Mouse (Mus musculus) limb, embryonic 12.5 days (tissue): Measurements from ENCODE around the gene Dnajc16. TPM values are rescaled to one million over a fixed set of nuclear protein-coding genes. Genes with fewer than 3 reads are reported as not detected.
A peak's percentile ranks its signal among the peaks of the same experiment; 100 is the strongest.

Source experiments
- ATAC-seq: fragments of 200-750 bp; cut with Nextera tagmentation; 2 replicates; pipeline ENCODE4 v1.8.0; 2017; ENCODE audit warnings: low read depth, moderate TSS enrichment; ENCODE audit not compliant: insufficient number of reproducible peaks, insufficient read depth, low FRiP score, low TSS enrichment
- H3K27ac ChIP-seq: fragments of 300-500 bp; sonication (generic); 2 replicates; pipeline ENCODE4 v1.5.1; 2016; ENCODE audit warnings: mild to moderate bottlenecking, moderate library complexity
- H3K27me3 ChIP-seq: fragments of 300-500 bp; sonication (generic); 2 replicates; pipeline ENCODE4 v1.6.1; 2016; ENCODE audit warnings: mild to moderate bottlenecking, moderate library complexity
- H3K36me3 ChIP-seq: fragments of 300-500 bp; sonication (generic); 2 replicates; pipeline ENCODE4 v1.6.1; 2016; ENCODE audit warnings: mild to moderate bottlenecking, moderate library complexity
- H3K4me1 ChIP-seq: fragments of 300-500 bp; sonication (generic); replicated peaks from 2 replicates; pipeline ENCODE4 v1.6.1; 2016
- H3K4me2 ChIP-seq: fragments of 300-500 bp; sonication (generic); 2 replicates; pipeline ENCODE4 v1.6.1; 2016; ENCODE audit warnings: mild to moderate bottlenecking, moderate library complexity
- H3K4me3 ChIP-seq: fragments of 300-500 bp; sonication (generic); replicated peaks from 2 replicates; pipeline ENCODE4 v1.5.1; 2016; ENCODE audit warnings: mild to moderate bottlenecking
- H3K9ac ChIP-seq: fragments of 300-500 bp; sonication (generic); replicated peaks from 2 replicates; pipeline ENCODE4 v1.6.1; 2016; ENCODE audit warnings: mild to moderate bottlenecking, moderate library complexity
- H3K9me3 ChIP-seq: fragments of 300-500 bp; sonication (generic); 2 replicates; pipeline ENCODE4 v1.6.1; 2016; ENCODE audit warnings: mild to moderate bottlenecking, moderate library complexity
- WGBS: fragments of 180-500 bp; shearing (Covaris S2); methylation state at CpG from one replicate; pipeline ENCODE4 v1.1.7; 2016; 5-methylcytosine and 5-hydroxymethylcytosine counted together
- polyA plus RNA-seq: library from polyadenylated mRNA; unstranded; fragments of >200 nt; fragmentation: Nextera tagmentation; extraction: Ambion mirVana; gene quantifications from 2 replicates; pipeline ENCODE4 v1.2.1, GENCODE M21; 2016

Gene Dnajc16
- polyA plus RNA-seq, 1 experiment from 2014 or later = 3.4 TPM

- Histone ChIP-seq H3K4me3 (no peak overlapping the region), H3K9ac (no peak overlapping the region), H3K27ac (no peak overlapping the region), H3K4me2 (no peak overlapping the region), H3K9me3 (no peaks in the 10 kb centered on the region), H3K4me1 (peaks cover 5% of the 10 kb centered on the region; the same call in 1 of the 2 replicates), H3K27me3 (no peaks in the 10 kb centered on the region), H3K36me3 (peaks cover 22% of the 10 kb centered on the region)
- no peak for ATAC-seq
- 81% methylated on average over 7 of the region's 7 CpGs for WGBS
Measured at GRCm38 (mm10) chr4:141796356-141796755, 5.6 kb upstream of the Dnajc16 start.

GRCm38 (mm10) chr4:141794152-141794535 is 3.4 kb upstream of the Dnajc16 start:
- WGBS = 13% methylated on average over 5 of the region's 5 CpGs
- ATAC-seq = no peak
- Histone ChIP-seq H3K27me3 (no peaks in the 10 kb centered on the region), H3K4me3 (peak overlapping the region; percentile 68), H3K9ac (peak overlapping the region; percentile 73), H3K27ac (peak overlapping the region; percentile 93), H3K36me3 (peaks cover 22% of the 10 kb centered on the region), H3K4me2 (peak overlapping the region; percentile 57), H3K4me1 (peaks cover 13% of the 10 kb centered on the region), H3K9me3 (no peaks in the 10 kb centered on the region)

- Histone ChIP-seq H3K9me3 (no peaks in the 10 kb centered on the region), H3K27ac (peak within 1 kb of the TSS; percentile 93), H3K4me3 (peak within 1 kb of the TSS; percentile 68), H3K36me3 (peaks cover 22% of the 10 kb centered on the region), H3K9ac (peak within 1 kb of the TSS; percentile 73), H3K4me2 (peak within 1 kb of the TSS; percentile 57), H3K27me3 (no peaks in the 10 kb centered on the region), H3K4me1 (peaks cover 13% of the 10 kb centered on the region)
- ATAC-seq = peak; percentile 75
- WGBS = under 1% methylated on average over 76 of the region's 80 CpGs
Measured at GRCm38 (mm10) chr4:141793282-141794151, 2.8 kb upstream of the Dnajc16 start, which contains the start of gene Casp9. Gene Casp9 (plus strand): TSS chr4:141793612.

GRCm38 (mm10) chr4:141792554-141793281 is 2.0 kb upstream of the Dnajc16 start:
- H3K27ac ChIP-seq = peak overlapping the region; percentile 93
- peak overlapping the region; percentile 40 for H3K9ac ChIP-seq
- H3K36me3 ChIP-seq = peaks cover 17% of the 10 kb centered on the region
- peak overlapping the region; percentile 57 for H3K4me2 ChIP-seq
- no peaks in the 10 kb centered on the region for H3K27me3 ChIP-seq
- H3K4me1 ChIP-seq = peaks cover 13% of the 10 kb centered on the region
- ATAC-seq = no peak
- peak overlapping the region; percentile 68 for H3K4me3 ChIP-seq
- 10% methylated on average over 10 of the region's 10 CpGs for WGBS
- no peaks in the 10 kb centered on the region for H3K9me3 ChIP-seq

- no peak overlapping the region for H3K27ac ChIP-seq
- no peaks in the 10 kb centered on the region for H3K27me3 ChIP-seq
- no peak overlapping the region for H3K9ac ChIP-seq
- H3K4me1 ChIP-seq = peaks cover 13% of the 10 kb centered on the region
- no peak for ATAC-seq
- no peaks in the 10 kb centered on the region for H3K9me3 ChIP-seq
- H3K4me2 ChIP-seq = no peak overlapping the region
- peaks cover 15% of the 10 kb centered on the region for H3K36me3 ChIP-seq
- 87% methylated on average over 8 of the region's 8 CpGs for WGBS
- H3K4me3 ChIP-seq = no peak overlapping the region
Measured at GRCm38 (mm10) chr4:141791951-141792350, 1.2 kb upstream of the Dnajc16 start.

GRCm38 (mm10) chr4:141791486-141791885 is 755 bp upstream of the Dnajc16 start:
- H3K4me1 ChIP-seq = peaks cover 13% of the 10 kb centered on the region

GRCm38 (mm10) chr4:141789564-141790218 is 1.0 kb downstream of the Dnajc16 start:
- Histone ChIP-seq H3K27ac (peak overlapping the region; percentile 79), H3K9me3 (no peaks in the 10 kb centered on the region), H3K9ac (peak overlapping the region; percentile 94), H3K36me3 (peaks cover 27% of the 10 kb centered on the region), H3K4me2 (peak overlapping the region; percentile 84), H3K27me3 (no peaks in the 10 kb centered on the region), H3K4me1 (peaks cover 8% of the 10 kb centered on the region), H3K4me3 (peak overlapping the region; percentile 98)
- 56% methylated on average over 3 of the region's 3 CpGs for WGBS
- ATAC-seq = no peak

More at GRCm38 (mm10) chr4:141791486-141791885, 755 bp upstream of the Dnajc16 start:
- peaks cover 12% of the 10 kb centered on the region for H3K36me3 ChIP-seq
- H3K27me3 ChIP-seq = no peaks in the 10 kb centered on the region
- no peak overlapping the region for H3K27ac ChIP-seq
- H3K4me2 ChIP-seq = peak overlapping the region; percentile 84; the same call in 1 of the 2 replicates
- no peak overlapping the region for H3K9ac ChIP-seq
- no peak for ATAC-seq
- H3K4me3 ChIP-seq = no peak overlapping the region
- WGBS = 92% methylated on average over 7 of the region's 7 CpGs
- H3K9me3 ChIP-seq = no peaks in the 10 kb centered on the region

GRCm38 (mm10) chr4:141787462-141787861 is 3.3 kb downstream of the Dnajc16 start:
- no peak overlapping the region for H3K4me3 ChIP-seq
- ATAC-seq = no peak
- peaks cover 8% of the 10 kb centered on the region for H3K4me1 ChIP-seq
- WGBS = 87% methylated on average over 7 of the region's 7 CpGs
- H3K4me2 ChIP-seq = no peak overlapping the region
- no peaks in the 10 kb centered on the region for H3K9me3 ChIP-seq
- peak overlapping the region; percentile 35; the same call in 1 of the 2 replicates for H3K27ac ChIP-seq
- H3K27me3 ChIP-seq = no peaks in the 10 kb centered on the region
- H3K9ac ChIP-seq = 0 out of 2 replicates have a peak overlapping the region, but pooled peaks have one; percentile 8
- peaks cover 48% of the 10 kb centered on the region for H3K36me3 ChIP-seq

- H3K9me3 ChIP-seq = no peaks in the 10 kb centered on the region
- no peak for ATAC-seq
- WGBS = 68% methylated on average over 6 of the region's 6 CpGs
Measured at GRCm38 (mm10) chr4:141787046-141787445, 3.7 kb downstream of the Dnajc16 start.

GRCm38 (mm10) chr4:141786141-141786540 is 4.6 kb downstream of the Dnajc16 start:
- no peak overlapping the region for H3K4me3 ChIP-seq
- no peak for ATAC-seq
- no peaks in the 10 kb centered on the region for H3K27me3 ChIP-seq
- H3K27ac ChIP-seq = peak overlapping the region; percentile 37; the same call in 1 of the 2 replicates
- 91% methylated on average over 13 of the region's 13 CpGs for WGBS
- no peak overlapping the region for H3K4me2 ChIP-seq
- H3K9ac ChIP-seq = no peak overlapping the region
- H3K36me3 ChIP-seq = peaks cover 61% of the 10 kb centered on the region
- H3K9me3 ChIP-seq = no peaks in the 10 kb centered on the region
- H3K4me1 ChIP-seq = peaks cover 7% of the 10 kb centered on the region

More at GRCm38 (mm10) chr4:141787046-141787445, 3.7 kb downstream of the Dnajc16 start:
- H3K27me3 ChIP-seq = no peaks in the 10 kb centered on the region
- H3K4me1 ChIP-seq = peaks cover 8% of the 10 kb centered on the region
- H3K9ac ChIP-seq = no peak overlapping the region
- H3K4me2 ChIP-seq = no peak overlapping the region
- H3K36me3 ChIP-seq = peaks cover 52% of the 10 kb centered on the region
- peak overlapping the region; percentile 35; the same call in 1 of the 2 replicates for H3K27ac ChIP-seq
- no peak overlapping the region for H3K4me3 ChIP-seq
